Mouse (Mus musculus) kidney, postnatal 36 days (tissue): ENCODE data around the gene Gmeb2.

Experiments
- DNase-seq, 2 experiments: peaks; one replicate each; pipeline ENCODE4 v3.0.0; 2021 to 2022; ENCODE audit warnings: mixed read lengths in 2 of 2

The Gmeb2 gene

DNA sequence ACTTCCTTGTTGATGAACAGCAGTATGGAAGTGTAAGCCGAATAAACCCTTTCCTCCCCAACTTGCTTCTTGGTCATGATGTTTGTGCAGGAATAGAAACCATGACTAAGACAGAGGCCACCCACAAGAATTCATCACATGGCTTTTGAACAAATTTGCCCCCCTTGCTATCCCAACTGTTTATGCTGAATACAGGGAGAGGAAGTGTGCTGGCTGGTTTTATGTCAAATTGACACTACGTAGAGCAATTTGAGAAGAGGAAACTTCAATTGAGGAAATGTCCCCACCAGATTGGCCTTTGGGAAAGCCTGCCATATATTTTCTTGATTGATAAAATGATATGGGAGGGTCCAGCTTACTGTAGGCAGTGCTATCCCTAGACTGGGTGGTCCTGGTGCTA, 14.0 kb downstream of the Gmeb2 start:
- no peak for DNase-seq

DNA sequence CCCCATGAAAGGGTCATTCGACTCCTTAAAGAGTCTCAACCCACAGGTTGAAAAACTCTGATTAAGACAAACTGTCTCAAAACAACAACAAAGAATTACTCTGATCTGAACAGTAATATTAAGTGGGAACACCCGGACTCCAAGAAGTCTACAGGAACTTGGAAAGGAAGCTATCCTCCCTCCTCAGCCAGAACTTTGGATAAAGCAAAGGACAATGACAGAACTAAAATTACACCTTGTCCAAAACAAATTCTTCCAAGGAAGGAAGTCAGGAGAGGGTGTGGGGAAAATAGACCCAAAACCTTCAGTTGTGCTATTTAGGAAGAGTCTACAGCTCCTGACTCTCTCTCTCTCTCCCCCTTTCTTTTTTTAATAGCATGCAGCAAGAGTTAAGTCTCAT, 15.7 kb downstream of the Gmeb2 start:
- DNase-seq = peak in 1 of 2 experiments; percentile 62

GRCm38 (mm10) chr2:181266839-181267238, 21.0 kb downstream of the Gmeb2 start:
- DNase-seq = no peak

GRCm38 (mm10) chr2:181253248-181253647, 34.6 kb downstream of the Gmeb2 start:
- DNase-seq = no peak

DNA sequence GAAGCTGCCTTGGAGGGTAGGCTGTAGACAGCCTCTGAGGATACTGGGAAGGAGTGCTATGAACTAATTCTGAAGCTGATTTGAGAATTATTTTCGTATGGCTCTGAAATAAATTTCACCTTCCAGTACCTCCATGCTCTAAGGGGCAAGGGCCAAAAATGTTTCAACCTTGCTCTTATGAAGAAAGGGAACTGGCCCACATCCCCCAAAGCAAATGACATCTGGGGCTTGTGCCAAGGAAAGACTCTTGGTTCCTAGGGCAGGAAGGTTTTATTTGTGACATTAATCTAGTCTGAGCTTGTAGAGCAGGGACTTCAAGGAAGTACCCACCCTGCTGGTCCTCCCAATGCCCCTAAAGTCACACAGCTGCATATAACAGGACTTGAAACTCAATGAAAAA, 36.0 kb downstream of the Gmeb2 start:
- peak in 1 of 2 experiments; percentile 18 for DNase-seq

- DNase-seq = no peak
These were observed 38.6 kb downstream of the Gmeb2 start for GRCm38 (mm10) chr2:181249217-181249616.

DNA sequence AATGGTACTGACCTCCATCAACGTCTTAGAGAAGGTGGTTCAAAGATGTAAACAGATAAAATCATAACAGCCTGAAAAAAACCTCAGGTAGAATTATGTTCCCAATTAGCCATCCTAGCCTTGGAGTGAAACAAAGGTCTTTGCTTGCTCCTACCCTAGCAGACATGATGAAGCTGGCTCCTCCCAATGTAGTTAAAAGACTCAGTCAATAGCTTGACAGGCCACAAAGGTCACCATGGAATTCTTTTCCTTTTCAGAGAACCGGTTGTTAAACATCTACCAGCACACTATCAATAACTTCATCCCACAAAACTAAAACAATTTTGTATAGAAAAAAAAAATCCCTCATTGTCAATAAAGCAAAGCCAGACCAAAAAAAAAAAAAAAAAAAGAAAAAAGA, 42.8 kb downstream of the Gmeb2 start:
- no peak for DNase-seq

DNA sequence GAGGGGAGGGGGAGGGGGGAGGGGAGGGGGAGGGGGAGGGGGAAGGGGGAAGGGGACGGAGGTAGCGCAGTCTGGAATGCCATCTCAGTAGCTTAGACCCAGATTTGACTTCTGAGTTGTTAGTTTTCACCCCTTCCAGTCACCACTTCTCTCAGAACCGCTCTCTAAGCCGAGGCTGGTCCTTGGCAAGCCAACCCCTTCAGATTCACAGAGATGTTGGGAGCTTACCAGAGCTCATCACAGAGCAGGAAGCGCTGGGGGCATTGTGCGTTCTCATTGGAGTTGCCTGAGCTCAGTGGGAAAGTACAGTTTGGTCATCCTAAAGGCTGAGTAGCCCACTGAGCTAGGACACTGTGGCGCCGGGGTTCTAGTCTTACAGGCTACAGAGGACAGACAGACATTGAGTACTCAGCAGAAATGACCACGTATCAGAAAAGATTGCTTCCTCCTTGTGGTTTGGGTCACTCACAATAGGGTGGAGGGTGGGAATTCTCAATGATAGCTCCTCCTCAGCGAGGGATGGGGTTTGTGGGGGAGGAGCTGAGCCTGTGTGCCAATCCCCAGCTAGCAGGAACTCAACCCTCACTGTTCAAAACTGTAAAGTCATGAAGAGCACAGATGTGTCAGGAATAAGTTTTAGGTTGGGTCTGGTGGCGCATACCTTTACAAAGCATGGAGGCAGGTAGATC, 44.0 kb downstream of the Gmeb2 start:
- peak; percentile 46 to 63 for DNase-seq

- no peak for DNase-seq
These were observed 45.5 kb downstream of the Gmeb2 start for GRCm38 (mm10) chr2:181242314-181242665.

DNA sequence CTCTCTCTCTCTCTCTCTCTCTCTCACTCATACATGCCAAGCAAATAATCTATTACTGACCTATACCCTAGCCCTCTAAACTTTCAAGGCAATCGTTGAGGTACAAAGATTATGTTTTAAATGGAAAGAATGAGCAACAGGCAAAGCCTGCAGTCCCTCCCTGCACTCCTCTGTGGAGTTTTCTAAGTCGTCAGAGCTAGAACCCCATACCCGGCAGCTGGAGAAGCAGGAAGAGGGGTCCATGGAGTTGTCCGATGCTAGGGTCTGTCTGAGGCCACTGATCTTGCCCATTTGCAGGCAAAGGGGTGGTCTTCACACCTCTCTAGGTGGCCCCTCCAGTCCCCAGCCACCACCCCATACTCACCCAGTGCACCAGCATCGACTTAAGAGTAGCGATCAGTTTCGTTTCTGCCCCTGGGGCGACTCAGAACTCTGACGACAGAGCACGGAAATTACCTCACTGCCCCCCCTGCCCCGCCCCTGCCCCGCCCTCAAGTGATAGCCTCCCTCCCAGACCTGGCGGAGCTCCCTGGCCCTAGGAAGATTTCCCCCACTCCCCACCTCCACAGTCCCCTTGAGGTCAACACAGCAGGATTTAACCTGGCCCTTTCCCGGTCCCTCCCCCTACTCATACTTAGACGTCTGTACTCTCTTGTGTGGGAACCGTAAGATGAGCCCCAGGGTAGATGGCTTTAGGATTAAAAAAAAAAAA, 46.1 kb downstream of the Gmeb2 start, which contains the start of gene Helz2:
Gene Helz2, minus strand, starts transcription at position 426 of the 712 bp plus-strand sequence.
- peak; percentile 59 to 69 for DNase-seq

GRCm38 (mm10) chr2:181240806-181241440, 46.9 kb downstream of the Gmeb2 start:
- no peak for DNase-seq

- no peak for DNase-seq
These were observed 48.6 kb downstream of the Gmeb2 start for GRCm38 (mm10) chr2:181239261-181239660.

DNA sequence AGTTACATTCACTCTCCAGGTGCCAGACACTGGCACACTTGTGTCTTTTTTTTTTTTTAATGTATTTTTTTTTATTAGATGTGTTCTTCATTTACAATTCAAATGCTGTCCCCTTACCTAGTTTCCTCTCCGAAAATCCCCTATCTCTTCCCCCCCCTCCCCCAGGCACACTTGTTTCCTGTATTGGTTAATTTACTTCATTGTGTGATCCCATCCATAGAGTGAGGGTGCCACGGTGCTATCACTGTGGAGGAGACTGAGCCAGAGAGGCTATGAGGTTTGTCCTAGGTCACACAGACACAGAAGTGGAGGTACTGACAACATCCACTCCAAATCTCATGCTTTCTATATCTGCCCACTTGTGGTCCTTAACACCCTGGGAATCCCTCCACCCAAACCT, 49.0 kb downstream of the Gmeb2 start:
- no peak for DNase-seq

DNA sequence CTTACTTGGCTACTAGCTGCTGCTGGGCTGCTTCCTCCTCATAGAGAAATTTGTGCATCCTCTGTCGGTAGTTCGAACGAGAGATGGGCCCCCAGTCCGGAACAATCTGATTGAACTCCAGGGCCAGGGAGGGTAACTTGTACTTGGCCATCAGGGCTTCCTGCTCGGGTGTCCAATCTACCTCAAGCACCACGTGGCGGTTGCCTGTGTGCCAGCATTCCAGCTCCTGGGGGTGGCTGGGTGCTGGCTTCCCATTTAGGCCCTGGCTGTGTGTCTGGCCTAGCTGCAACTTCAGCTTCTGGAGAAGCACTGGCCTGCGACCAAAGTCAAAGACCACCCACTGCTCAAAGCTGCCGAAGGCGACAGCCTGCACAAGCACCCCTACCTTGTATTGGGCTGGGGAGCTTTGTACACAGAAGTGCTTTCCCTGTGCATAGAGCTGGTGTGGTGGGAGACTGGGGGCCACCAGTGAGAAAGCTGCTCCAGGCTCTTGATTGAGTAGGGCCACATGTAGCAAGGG, 49.7 kb downstream of the Gmeb2 start:
- DNase-seq = peak; percentile 25 to 41

DNA sequence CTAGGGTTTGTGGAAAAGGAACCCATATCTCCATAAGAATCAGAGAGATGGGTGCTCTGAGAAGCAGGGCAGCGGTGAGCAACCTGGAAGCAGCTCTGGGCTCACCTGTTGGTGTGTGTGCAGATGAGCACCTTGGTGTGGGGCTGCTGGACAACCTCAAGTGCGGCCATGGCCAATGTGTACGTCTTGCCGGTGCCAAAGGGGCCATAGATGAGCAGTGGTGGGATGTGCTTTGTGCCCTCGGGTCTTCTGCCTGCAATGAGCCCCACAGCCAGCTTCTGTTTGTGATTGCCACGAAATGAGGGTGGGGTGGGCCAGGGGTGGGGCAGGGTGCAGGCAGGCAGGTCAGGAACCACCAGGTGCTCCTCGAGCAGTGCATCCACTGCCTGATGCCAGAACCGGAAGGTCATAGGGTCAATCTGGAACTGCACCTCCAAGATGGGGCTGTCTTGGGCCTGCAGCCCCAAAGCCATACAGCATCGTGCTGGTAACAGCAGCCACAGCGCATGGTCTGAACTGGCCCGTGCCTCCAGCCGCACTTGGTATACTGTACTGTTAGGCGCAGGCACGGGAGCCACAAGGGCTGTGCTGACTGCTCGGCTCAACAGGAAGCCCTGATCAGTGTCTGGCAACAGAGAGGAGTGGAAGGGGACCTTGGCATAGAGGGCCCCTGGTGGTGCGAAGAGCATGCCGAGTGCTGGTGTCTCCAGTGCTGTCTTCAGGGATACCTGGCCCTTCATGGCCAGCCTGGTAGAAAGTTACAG, 50.4 kb downstream of the Gmeb2 start:
- no peak for DNase-seq

GRCm38 (mm10) chr2:181235681-181236566, 51.9 kb downstream of the Gmeb2 start:
- DNase-seq = no peak

DNA sequence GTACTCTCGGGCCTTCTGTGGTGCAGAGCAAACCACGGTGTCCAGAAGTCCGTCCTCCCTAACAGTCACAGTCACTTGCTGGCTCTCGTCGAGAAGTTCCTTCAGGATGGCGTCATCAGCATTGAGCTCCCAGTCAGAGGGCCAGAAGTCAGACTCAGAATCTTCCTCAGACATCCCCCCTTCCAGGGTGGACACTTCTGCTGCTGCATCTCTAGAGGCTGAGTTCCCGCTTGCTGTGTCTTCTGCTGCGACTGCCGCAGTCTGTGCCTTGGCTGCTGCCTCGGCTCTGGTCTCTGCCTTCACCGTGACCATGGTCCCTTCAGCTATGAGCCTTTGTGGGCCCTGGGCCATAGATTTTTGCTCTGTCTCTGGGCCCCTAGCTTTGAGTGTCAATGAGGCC, 53.2 kb downstream of the Gmeb2 start:
- no peak for DNase-seq

DNA sequence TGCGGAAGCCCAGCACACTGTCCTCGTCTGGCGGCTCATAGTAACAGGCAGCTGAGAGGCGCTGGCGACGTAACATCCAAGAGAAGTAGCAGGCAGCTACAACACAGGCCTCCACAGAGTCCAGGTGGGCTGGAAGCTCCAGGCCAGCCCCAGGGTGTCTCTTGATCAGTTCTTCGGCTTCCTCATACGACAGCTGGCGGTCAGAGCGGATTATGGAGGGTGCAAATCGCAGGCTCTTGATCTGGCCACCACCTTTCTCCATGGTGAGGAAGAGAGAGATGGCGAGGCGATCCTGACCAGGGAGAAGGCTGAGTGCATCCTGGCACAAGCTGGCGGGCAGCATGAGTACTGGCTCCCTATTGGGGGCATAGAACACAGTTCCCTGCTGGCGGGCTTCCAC, 54.4 kb downstream of the Gmeb2 start:
- DNase-seq = no peak

DNA sequence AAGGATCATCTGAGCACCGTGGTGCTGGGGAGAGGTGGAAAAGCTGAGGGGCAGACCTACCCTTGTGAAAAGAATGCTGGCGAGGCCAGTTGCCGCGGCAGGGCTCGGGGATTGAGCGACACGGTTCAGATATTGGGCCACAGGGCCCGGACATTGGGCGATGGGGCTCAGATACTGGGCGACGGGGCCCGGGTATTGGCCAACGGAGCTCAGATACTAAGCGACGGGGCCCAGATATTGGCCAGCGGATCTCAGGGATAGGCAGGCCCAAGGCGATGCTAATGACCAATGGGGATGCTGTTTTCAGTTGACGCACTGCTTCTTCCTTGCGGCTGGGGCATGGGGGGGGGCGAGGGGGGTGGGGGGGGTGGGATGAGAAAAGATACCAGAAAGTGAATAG, 56.7 kb downstream of the Gmeb2 start:
- DNase-seq = no peak

DNA sequence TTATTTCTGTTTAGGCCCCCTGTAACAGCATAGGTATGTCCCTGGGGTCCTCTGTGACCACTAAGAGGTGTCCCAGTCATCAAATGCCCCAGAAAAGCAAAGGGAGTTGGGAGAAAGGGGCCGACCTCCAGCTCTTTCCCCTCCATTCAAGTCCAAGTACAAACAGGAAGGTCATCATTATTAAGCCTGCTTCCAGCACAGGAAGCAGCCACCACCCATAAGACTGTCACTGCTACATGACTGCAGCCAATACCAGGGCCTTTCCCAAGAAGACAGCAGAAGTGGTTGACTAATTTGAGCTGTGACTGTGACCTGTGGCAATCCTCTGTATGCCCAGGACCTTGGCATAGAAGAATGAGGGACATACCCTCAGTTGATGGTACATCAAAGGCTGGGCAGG, 59.5 kb downstream of the Gmeb2 start:
- DNase-seq = peak in 1 of 2 experiments; percentile 44

DNA sequence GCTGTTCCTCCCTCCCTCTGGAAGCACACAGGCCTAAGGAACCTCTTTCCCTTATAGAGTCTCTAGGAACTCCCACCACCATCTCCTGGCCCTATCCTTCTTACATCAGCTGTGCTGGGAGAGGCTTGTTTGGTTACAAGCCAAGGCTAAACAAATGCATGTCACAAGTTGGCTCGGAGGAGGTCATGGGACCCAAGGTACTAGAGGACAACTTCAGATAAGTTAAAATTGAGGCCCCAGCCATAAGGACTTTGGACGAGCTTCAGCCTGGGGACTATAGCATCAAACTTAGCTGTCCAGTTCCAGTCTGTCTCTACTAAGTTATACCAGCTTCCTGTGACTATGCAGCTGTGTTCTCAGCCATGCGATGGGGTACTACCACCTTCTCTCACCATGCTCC, 60.7 kb downstream of the Gmeb2 start:
- no peak for DNase-seq

GRCm38 (mm10) chr2:181224994-181225393, 62.8 kb downstream of the Gmeb2 start:
- no peak for DNase-seq
